Mouse (Mus musculus) ES-E14 (cell line): ENCODE data around the gene Ccl11. TPM values are rescaled to one million over a fixed set of nuclear protein-coding genes. Genes with fewer than 3 reads are reported as not detected.

ENCODE experiments used
- DNase-seq: peaks from one replicate; pipeline ENCODE4 v3.0.0-alpha.2; 2013; ENCODE audit warnings: low read depth, low spot score
- H3K27ac ChIP-seq: 2 replicates; pipeline ENCODE4 v1.5.1; 2012; ENCODE audit warnings: low read depth, mild to moderate bottlenecking, low read length, moderate library complexity, mixed read lengths; ENCODE audit not compliant: poor library complexity, insufficient read depth, severe bottlenecking
- H3K36me3 ChIP-seq: 2 replicates; pipeline ENCODE4 v1.6.1; 2012; ENCODE audit warnings: mild to moderate bottlenecking, low read length, moderate library complexity, mixed read lengths; ENCODE audit not compliant: control insufficient read depth, poor library complexity, insufficient read depth, severe bottlenecking
- H3K4me1 ChIP-seq, 2 experiments: fragments of 150-350 bp in 1 of 2; sonication (generic) in 1 of 2; 2 replicates each; pipeline ENCODE4 v1.6.1; 2012; ENCODE audit warnings: low read length in 2 of 2, mild to moderate bottlenecking in 1 of 2, mixed read lengths in 1 of 2; ENCODE audit not compliant: control insufficient read depth in 2 of 2, insufficient read depth in 2 of 2, poor library complexity in 1 of 2
- H3K4me3 ChIP-seq, 2 experiments: fragments of 150-350 bp in 1 of 2; sonication (generic) in 1 of 2; 2 replicates each; pipeline ENCODE4 v1.5.1; 2012; ENCODE audit warnings: low read length in 2 of 2, low read depth in 1 of 2, mild to moderate bottlenecking in 1 of 2, mixed read lengths in 1 of 2; ENCODE audit not compliant: insufficient read depth in 1 of 2, poor library complexity in 1 of 2, severe bottlenecking in 1 of 2
- H3K9ac ChIP-seq: 2 replicates; pipeline ENCODE4 v1.6.1; 2012; ENCODE audit warnings: low read depth, mild to moderate bottlenecking, low read length, mixed read lengths; ENCODE audit not compliant: poor library complexity, insufficient read depth, severe bottlenecking
- H3K9me3 ChIP-seq: fragments of 150-350 bp; sonication (generic); 2 replicates; pipeline ENCODE4 v1.6.1; 2012; ENCODE audit warnings: low read depth, mild to moderate bottlenecking, low read length; ENCODE audit not compliant: control insufficient read depth, insufficient read depth
- CHD2 ChIP-seq: IDR thresholded peaks from 2 replicates; pipeline ENCODE4 v1.6.1; 2014; ENCODE audit warnings: mild to moderate bottlenecking, low read depth, low read length, inconsistent platforms
- HCFC1 ChIP-seq: IDR thresholded peaks from 2 replicates; pipeline ENCODE4 v1.6.1; 2012; ENCODE audit warnings: low read length, inconsistent platforms, borderline replicate concordance; ENCODE audit not compliant: insufficient read depth
- MAFK ChIP-seq: IDR thresholded peaks from 2 replicates; pipeline ENCODE4 v1.6.1; 2014; ENCODE audit warnings: mild to moderate bottlenecking, low read depth, low read length, inconsistent platforms; ENCODE audit not compliant: insufficient read depth
- ZC3H11A ChIP-seq: IDR thresholded peaks from 2 replicates; pipeline ENCODE4 v1.6.1; 2012; ENCODE audit warnings: low read depth, mild to moderate bottlenecking, inconsistent platforms, low read length, borderline replicate concordance
- ZNF384 ChIP-seq: IDR thresholded peaks from 2 replicates; pipeline ENCODE4 v1.6.1; 2012; ENCODE audit warnings: low read depth, low read length, inconsistent platforms
- in situ Hi-C, 2 experiments: fragments of 600-800 bp; cut with MboI; formaldehyde crosslinking; loops; one replicate each; pipeline ENCODE4 v1.15.1; 2025; ENCODE audit warnings: low sequenced_read_pairs in 2 of 2, inconsistent platforms in 1 of 2; ENCODE audit not compliant: unreplicated experiment in 2 of 2
- total RNA-seq: library from RNA; depleted of rRNA; stranded (reverse); fragments of 300-350 nt; gene quantifications from 2 replicates; pipeline ENCODE4 v1.2.3, GENCODE M21; 2012

The Ccl11 gene
- total RNA-seq, 1 experiment: not detected

- no peaks in the 10 kb centered on the region for H3K4me1 ChIP-seq
- no peak overlapping the region for H3K9ac ChIP-seq
- no peaks in the 10 kb centered on the region for H3K9me3 ChIP-seq
- H3K27ac ChIP-seq: no peak overlapping the region
- in situ Hi-C loops: no loop called here
- H3K36me3 ChIP-seq: no peaks in the 10 kb centered on the region
- no peak for TF ChIP-seq HCFC1
- no peak for TF ChIP-seq MAFK
- TF ChIP-seq ZNF384: no peak
- TF ChIP-seq ZC3H11A: no peak
- no peak for TF ChIP-seq CHD2
- no peak for DNase-seq
- H3K4me3 ChIP-seq: no peak overlapping the region
These were observed 41.3 kb upstream of the Ccl11 start for GRCm38 (mm10) chr11:82016181-82016780.

GRCm38 (mm10) chr11:82019389-82019788 is 38.2 kb upstream of the Ccl11 start:
- in situ Hi-C loops: no loop called here
- no peaks in the 10 kb centered on the region for H3K36me3 ChIP-seq
- no peak overlapping the region for H3K4me3 ChIP-seq
- no peak overlapping the region for H3K9ac ChIP-seq
- no peak overlapping the region for H3K27ac ChIP-seq
- DNase-seq: no peak
- H3K9me3 ChIP-seq: no peaks in the 10 kb centered on the region
- TF ChIP-seq CHD2: no peak
- TF ChIP-seq ZNF384: no peak
- no peak for TF ChIP-seq MAFK
- no peak for TF ChIP-seq ZC3H11A
- no peak for TF ChIP-seq HCFC1
- H3K4me1 ChIP-seq: no peaks in the 10 kb centered on the region

- H3K4me1 ChIP-seq: no peaks in the 10 kb centered on the region
- no peaks in the 10 kb centered on the region for H3K36me3 ChIP-seq
- in situ Hi-C loops: no loop called here
- H3K9me3 ChIP-seq: no peaks in the 10 kb centered on the region
- H3K27ac ChIP-seq: no peak overlapping the region
- DNase-seq: no peak
- H3K9ac ChIP-seq: no peak overlapping the region
- no peak for TF ChIP-seq ZC3H11A
- no peak for TF ChIP-seq ZNF384
- no peak for TF ChIP-seq MAFK
- no peak for TF ChIP-seq CHD2
- TF ChIP-seq HCFC1: no peak
- H3K4me3 ChIP-seq: no peak overlapping the region
These were observed 37.8 kb upstream of the Ccl11 start for GRCm38 (mm10) chr11:82019793-82020192.

- no peak for DNase-seq
- H3K4me1 ChIP-seq: no peaks in the 10 kb centered on the region
- in situ Hi-C loops: no loop called here
- TF ChIP-seq CHD2 (no peak), HCFC1 (no peak), MAFK (no peak), ZNF384 (no peak), ZC3H11A (no peak)
- no peak overlapping the region for H3K27ac ChIP-seq
- H3K36me3 ChIP-seq: no peaks in the 10 kb centered on the region
- no peaks in the 10 kb centered on the region for H3K9me3 ChIP-seq
- H3K9ac ChIP-seq: no peak overlapping the region
- no peak overlapping the region for H3K4me3 ChIP-seq
These were observed 36.2 kb upstream of the Ccl11 start for GRCm38 (mm10) chr11:82021406-82021805.

- H3K4me3 ChIP-seq: no peak overlapping the region
- no peaks in the 10 kb centered on the region for H3K36me3 ChIP-seq
- in situ Hi-C loops: no loop called here
- no peaks in the 10 kb centered on the region for H3K4me1 ChIP-seq
- H3K9ac ChIP-seq: no peak overlapping the region
- no peak for DNase-seq
- no peak for TF ChIP-seq MAFK
- TF ChIP-seq ZC3H11A: no peak
- TF ChIP-seq CHD2: no peak
- TF ChIP-seq HCFC1: no peak
- no peak for TF ChIP-seq ZNF384
- no peak overlapping the region for H3K27ac ChIP-seq
- no peaks in the 10 kb centered on the region for H3K9me3 ChIP-seq
These were observed 35.0 kb upstream of the Ccl11 start for GRCm38 (mm10) chr11:82022504-82023056.
